Mouse (Mus musculus): ENCODE results near the gene Ndufs3.

GRCm38 (mm10) chr2:90932273-90932672 is 27.6 kb upstream of the Ndufs3 start:
- TF ChIP-seq POLR2A (IDR thresholded peaks at IDR 0.05; ENCODE audit: borderline replicate concordance, extremely low read depth, low read depth, low read length) (no peak), CTCF (IDR thresholded peaks at IDR 0.05; ENCODE audit: insufficient read depth, low read length) (no peak)
